Mouse (Mus musculus) hematopoietic multipotent progenitor cell, adult 10-12 weeks (in vitro differentiated cells): ENCODE data around the gene Dnal1. TPM values are rescaled to one million over a fixed set of nuclear protein-coding genes. Genes with fewer than 3 reads are reported as not detected.

Experiments used
- polyA plus RNA-seq: library from polyadenylated mRNA; stranded (reverse); fragments of >175 nt; gene quantifications from 2 replicates; pipeline ENCODE4 v1.2.3, GENCODE M21; 2012; ENCODE audit warnings: low replicate concordance

The Dnal1 gene
- 0.16 and 0.21 TPM in 2 replicates for polyA plus RNA-seq

DNA sequence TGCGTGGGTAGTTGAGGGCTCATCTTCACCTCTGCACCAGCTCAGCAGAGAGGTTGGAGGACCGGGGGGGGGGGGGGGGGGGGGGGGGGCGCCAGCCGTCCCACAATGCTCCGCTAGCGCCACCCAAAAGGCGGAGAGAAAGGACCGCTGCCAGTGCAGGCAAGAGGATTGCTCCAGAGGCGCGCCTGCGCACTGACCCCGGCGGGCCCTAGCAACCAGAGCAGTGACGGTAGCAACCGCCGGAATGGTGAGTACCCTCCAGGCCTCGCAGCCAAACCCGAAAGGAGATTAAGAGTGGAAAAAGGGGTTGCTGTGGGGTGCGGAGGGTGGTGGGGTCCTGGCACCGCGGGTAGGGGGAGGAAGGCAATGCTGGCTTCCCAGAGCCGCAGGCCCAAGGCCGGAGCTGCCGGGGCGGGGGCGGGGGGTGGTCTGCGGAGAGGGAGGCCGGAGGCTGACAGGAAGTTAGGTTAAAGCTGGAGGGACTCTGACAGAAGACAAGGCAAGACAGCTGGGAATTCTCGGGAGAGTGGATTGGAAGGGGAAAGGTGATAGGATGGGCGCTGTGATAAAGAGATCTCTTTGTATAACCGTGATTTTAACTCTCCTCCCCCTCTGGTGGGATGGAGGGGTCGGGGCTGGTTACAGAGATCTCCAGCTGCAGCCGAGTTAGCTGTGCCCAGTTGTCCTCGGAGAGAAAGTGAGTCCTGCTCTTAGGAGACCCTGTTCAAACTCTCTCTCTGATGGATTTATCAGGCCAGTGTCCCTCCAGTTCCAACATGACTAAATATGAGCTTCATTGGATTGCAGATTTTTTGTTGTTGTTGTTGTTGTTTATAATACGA lies at the start of gene Dnal1:
Gene Dnal1, plus strand, starts transcription at position 214 of the 842 bp plus-strand sequence.

DNA sequence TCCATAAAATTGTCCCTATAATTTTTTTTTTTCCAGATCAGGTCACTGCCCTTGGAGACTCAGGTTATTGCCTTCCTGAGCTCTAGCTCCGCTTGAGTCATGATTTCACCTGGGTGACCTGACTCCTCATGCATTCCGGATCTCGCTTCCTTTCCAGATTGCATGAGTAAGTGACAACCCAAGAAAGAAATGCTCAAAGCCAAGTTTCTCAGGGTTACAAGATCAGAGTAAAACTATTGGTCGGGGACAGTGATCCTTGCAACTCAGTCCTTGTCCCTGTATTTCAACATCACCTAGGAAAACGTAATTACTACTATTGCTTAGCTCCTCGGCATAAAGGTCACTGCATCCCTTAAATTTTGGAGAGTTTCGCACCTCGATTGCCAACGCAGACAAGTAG lies 45.2 kb upstream of the Dnal1 start, which contains the start of gene Acot5:
Gene Acot5, plus strand, starts transcription at position 340 of the 400 bp plus-strand sequence.

GRCm38 (mm10) chr12:84100604-84101492 lies 13.3 kb upstream of the Dnal1 start, which contains the start of gene Acot6:
Gene Acot6, plus strand, starts transcription at chr12:84100654.

GRCm38 (mm10) chr12:84147954-84148621 lies 33.9 kb downstream of the Dnal1 start, which contains the start of gene Pnma1:
Gene Pnma1, minus strand, starts transcription at chr12:84148489.

Other genes with a start within 250 kb of the Dnal1 start
- 22.0 and 29.9 TPM in 2 replicates for gene Numb, start 192.4 kb upstream of the Dnal1 start, polyA plus RNA-seq
- 22.5 and 51.4 TPM in 2 replicates for gene Riox1, start 163.8 kb upstream of the Dnal1 start, polyA plus RNA-seq
- not detected in 2 replicates for gene Heatr4, start 129.5 kb upstream of the Dnal1 start, polyA plus RNA-seq
- 12.4 and 22.3 TPM in 2 replicates for gene Acot2, start 126.5 kb upstream of the Dnal1 start, polyA plus RNA-seq
- 2.6 and 4.2 TPM in 2 replicates for gene Acot1, start 104.9 kb upstream of the Dnal1 start, polyA plus RNA-seq
- 0.21 and 0.93 TPM in 2 replicates for gene Acot4, start 76.0 kb upstream of the Dnal1 start, polyA plus RNA-seq
- gene Gm49366, start 75.4 kb upstream of the Dnal1 start, polyA plus RNA-seq, result not detected in 2 replicates
- not detected in 2 replicates for gene Acot3, start 62.2 kb upstream of the Dnal1 start, polyA plus RNA-seq
- not detected in 2 replicates for gene Acot5, start 45.0 kb upstream of the Dnal1 start, polyA plus RNA-seq
- 0.51 and 1.0 TPM in 2 replicates for gene Acot6, start 13.7 kb upstream of the Dnal1 start, polyA plus RNA-seq
- 0.27 and 0.65 TPM in 2 replicates for gene Pnma1, start 34.1 kb downstream of the Dnal1 start, polyA plus RNA-seq
- gene Elmsan1, start 104.5 kb downstream of the Dnal1 start, polyA plus RNA-seq, result 141 and 153 TPM in 2 replicates
- gene Ptgr2, start 170.9 kb downstream of the Dnal1 start, polyA plus RNA-seq, result 1.1 and 2.6 TPM in 2 replicates
- gene Zfp410, start 202.5 kb downstream of the Dnal1 start, polyA plus RNA-seq, result 2.6 and 2.8 TPM in 2 replicates
- 5.9 and 8.2 TPM in 2 replicates for gene Coq6, start 247.3 kb downstream of the Dnal1 start, polyA plus RNA-seq
- 0.23 and 0.38 TPM in 2 replicates for gene Fam161b, start 247.5 kb downstream of the Dnal1 start, polyA plus RNA-seq